Mouse (Mus musculus) liver, embryonic 15.5 days (tissue): ENCODE results near the gene Tmem235. TPM values are rescaled to one million over a fixed set of nuclear protein-coding genes. Genes with fewer than 3 reads are reported as not detected.
A peak's percentile ranks its signal among the peaks of the same experiment; 100 is the strongest.
"Not testable (repeated sequence)": the region's sequence is repeated elsewhere in the genome, so short reads cannot be mapped to it uniquely, and the experiment has no call there.

ENCODE experiments used
- ATAC-seq: fragments of 200-750 bp; cut with Nextera tagmentation; 2 replicates; pipeline ENCODE4 v1.8.0; 2017; ENCODE audit warnings: moderate number of reproducible peaks, mild to moderate bottlenecking, moderate library complexity; ENCODE audit not compliant: insufficient read depth
- H3K27ac ChIP-seq: fragments of 300-500 bp; sonication (generic); replicated peaks from 2 replicates; pipeline ENCODE4 v1.5.1; 2015; ENCODE audit warnings: mild to moderate bottlenecking, inconsistent platforms
- H3K27me3 ChIP-seq: fragments of 300-500 bp; sonication (generic); 2 replicates; pipeline ENCODE4 v1.6.1; 2015; ENCODE audit warnings: mild to moderate bottlenecking, inconsistent platforms
- H3K36me3 ChIP-seq: fragments of 300-500 bp; sonication (generic); replicated peaks from 2 replicates; pipeline ENCODE4 v1.6.1; 2015; ENCODE audit warnings: moderate library complexity, mild to moderate bottlenecking, inconsistent platforms
- H3K4me1 ChIP-seq: fragments of 300-500 bp; sonication (generic); replicated peaks from 2 replicates; pipeline ENCODE4 v1.6.1; 2015; ENCODE audit warnings: inconsistent platforms
- H3K4me2 ChIP-seq: fragments of 300-500 bp; sonication (generic); 2 replicates; pipeline ENCODE4 v1.6.1; 2015; ENCODE audit warnings: moderate library complexity, mild to moderate bottlenecking, inconsistent platforms
- H3K4me3 ChIP-seq: fragments of 300-500 bp; sonication (generic); replicated peaks from 2 replicates; pipeline ENCODE4 v1.5.1; 2015; ENCODE audit warnings: mild to moderate bottlenecking, inconsistent platforms
- H3K9ac ChIP-seq: fragments of 300-500 bp; sonication (generic); 2 replicates; pipeline ENCODE4 v1.6.1; 2015; ENCODE audit warnings: moderate library complexity, mild to moderate bottlenecking, inconsistent platforms
- H3K9me3 ChIP-seq: fragments of 300-500 bp; sonication (generic); replicated peaks from 2 replicates; pipeline ENCODE4 v1.6.1; 2016; ENCODE audit warnings: inconsistent platforms
- WGBS: fragments of 180-500 bp; shearing (Covaris S2); methylation state at CpG from one replicate; pipeline ENCODE4 v1.1.7; 2015; ENCODE audit warnings: mixed read lengths; ENCODE audit not compliant: insufficient replicate concordance; 5-methylcytosine and 5-hydroxymethylcytosine counted together
- polyA plus RNA-seq: library from polyadenylated mRNA; unstranded; fragments of >200 nt; fragmentation: Nextera tagmentation; extraction: Ambion mirVana; gene quantifications from 2 replicates; pipeline ENCODE4 v1.2.1, GENCODE M21; 2015

The Tmem235 gene
- polyA plus RNA-seq, 1 experiment from 2014 or later: not detected

- ATAC-seq: peak; percentile 76
- Histone ChIP-seq H3K4me1 (peaks cover 96% of the 10 kb centered on the region), H3K9ac (peak overlapping the region; percentile 71), H3K36me3 (no peaks in the 10 kb centered on the region), H3K27ac (peak overlapping the region; percentile 93), H3K9me3 (no peaks in the 10 kb centered on the region), H3K4me2 (peak overlapping the region; percentile 96), H3K4me3 (peak overlapping the region; percentile 67), H3K27me3 (no peaks in the 10 kb centered on the region)
- WGBS: 11% methylated on average over 28 of the region's 28 CpGs
Measured at GRCm38 (mm10) chr11:117832086-117832969, 28.2 kb upstream of the Tmem235 start.

- peak overlapping the region; percentile 68 for H3K27ac ChIP-seq
- H3K9me3 ChIP-seq, H3K36me3 ChIP-seq, ATAC-seq, H3K9ac ChIP-seq, H3K4me2 ChIP-seq, H3K4me3 ChIP-seq, H3K27me3 ChIP-seq: not testable (repeated sequence)
- H3K4me1 ChIP-seq: peaks cover 96% of the 10 kb centered on the region
- 86% methylated on average over 6 of the region's 6 CpGs for WGBS
Measured at GRCm38 (mm10) chr11:117833509-117833908, 27.0 kb upstream of the Tmem235 start.

DNA sequence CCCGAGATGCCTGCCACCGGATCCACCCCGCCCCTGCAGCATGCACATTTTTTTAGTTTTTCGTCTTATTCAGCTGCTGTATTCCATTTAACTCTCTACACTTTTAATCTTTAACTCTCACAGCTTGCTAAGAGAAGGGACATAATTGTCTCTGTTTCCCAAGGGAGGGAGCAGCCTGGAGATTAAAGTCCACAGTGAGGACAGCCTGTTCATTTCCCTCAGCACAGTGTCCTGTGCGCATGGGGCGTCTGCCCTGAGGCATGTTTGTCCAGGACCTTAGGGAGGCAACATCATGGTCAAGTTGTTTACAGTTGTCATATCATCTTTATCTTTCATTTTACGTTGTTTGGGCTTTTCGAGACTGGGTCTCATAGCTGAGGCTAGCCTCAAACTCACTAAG is 26.5 kb upstream of the Tmem235 start:
- Histone ChIP-seq H3K4me2 (no peak overlapping the region), H3K9ac (no peak overlapping the region), H3K27me3 (no peaks in the 10 kb centered on the region), H3K9me3 (no peaks in the 10 kb centered on the region), H3K4me3 (no peak overlapping the region), H3K27ac (peak overlapping the region; percentile 68), H3K4me1 (peaks cover 96% of the 10 kb centered on the region), H3K36me3 (no peaks in the 10 kb centered on the region)
- 78% methylated on average over 8 of the region's 8 CpGs for WGBS
- ATAC-seq: no peak

- H3K4me2 ChIP-seq: peak overlapping the region; percentile 58
- H3K27ac ChIP-seq: peak overlapping the region; percentile 90
- no peaks in the 10 kb centered on the region for H3K27me3 ChIP-seq
- no peaks in the 10 kb centered on the region for H3K36me3 ChIP-seq
- no peaks in the 10 kb centered on the region for H3K9me3 ChIP-seq
- peaks cover 96% of the 10 kb centered on the region for H3K4me1 ChIP-seq
- peak overlapping the region; percentile 29; the same call in 1 of the 2 replicates for H3K4me3 ChIP-seq
- no peak overlapping the region for H3K9ac ChIP-seq
- no peak for ATAC-seq
- WGBS: 24% methylated on average over 13 of the region's 13 CpGs
Measured at GRCm38 (mm10) chr11:117836306-117836705, 24.2 kb upstream of the Tmem235 start.

DNA sequence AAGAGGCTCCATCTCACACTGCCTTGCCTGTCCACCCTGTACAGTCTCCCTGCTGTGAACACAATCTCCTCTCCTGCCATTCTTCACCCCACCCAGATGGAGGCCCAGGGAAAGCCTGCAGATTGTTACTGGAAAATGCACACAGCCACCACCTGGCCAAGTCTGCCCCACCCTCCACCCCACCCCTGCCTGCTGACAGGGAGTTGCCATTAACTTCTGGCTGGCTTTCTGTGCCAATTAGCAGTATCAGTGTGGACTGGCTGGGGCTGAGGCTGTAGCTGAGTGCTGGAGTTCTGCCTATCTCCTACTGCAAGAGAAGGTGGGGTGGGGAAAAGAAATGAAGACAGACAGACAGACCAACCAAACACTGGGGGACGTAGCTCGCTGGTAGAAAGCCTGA is 22.0 kb upstream of the Tmem235 start:
- no peaks in the 10 kb centered on the region for H3K27me3 ChIP-seq
- peak overlapping the region; percentile 38; the same call in 1 of the 2 replicates for H3K9ac ChIP-seq
- H3K4me2 ChIP-seq: peak overlapping the region; percentile 57
- peak overlapping the region; percentile 90 for H3K27ac ChIP-seq
- no peaks in the 10 kb centered on the region for H3K9me3 ChIP-seq
- H3K4me3 ChIP-seq: 0 out of 2 replicates have a peak overlapping the region, but pooled peaks have one; percentile 6
- WGBS: 15% methylated on average over 2 of the region's 2 CpGs
- ATAC-seq: peak; percentile 96
- H3K4me1 ChIP-seq: peaks cover 87% of the 10 kb centered on the region
- no peaks in the 10 kb centered on the region for H3K36me3 ChIP-seq

- peak overlapping the region; percentile 90 for H3K27ac ChIP-seq
- ATAC-seq: peak; percentile 11; the same call in 1 of the 2 replicates
- H3K9ac ChIP-seq: peak overlapping the region; percentile 38
- no peaks in the 10 kb centered on the region for H3K36me3 ChIP-seq
- peaks cover 83% of the 10 kb centered on the region for H3K4me1 ChIP-seq
- H3K9me3 ChIP-seq: no peaks in the 10 kb centered on the region
- H3K4me2 ChIP-seq: peak overlapping the region; percentile 57
- H3K4me3 ChIP-seq: no peak overlapping the region
- no peaks in the 10 kb centered on the region for H3K27me3 ChIP-seq
- 34% methylated on average over 1 of the region's 1 CpGs for whole genome bisulfite sequencing
Measured at GRCm38 (mm10) chr11:117839021-117839420, 21.5 kb upstream of the Tmem235 start.

DNA sequence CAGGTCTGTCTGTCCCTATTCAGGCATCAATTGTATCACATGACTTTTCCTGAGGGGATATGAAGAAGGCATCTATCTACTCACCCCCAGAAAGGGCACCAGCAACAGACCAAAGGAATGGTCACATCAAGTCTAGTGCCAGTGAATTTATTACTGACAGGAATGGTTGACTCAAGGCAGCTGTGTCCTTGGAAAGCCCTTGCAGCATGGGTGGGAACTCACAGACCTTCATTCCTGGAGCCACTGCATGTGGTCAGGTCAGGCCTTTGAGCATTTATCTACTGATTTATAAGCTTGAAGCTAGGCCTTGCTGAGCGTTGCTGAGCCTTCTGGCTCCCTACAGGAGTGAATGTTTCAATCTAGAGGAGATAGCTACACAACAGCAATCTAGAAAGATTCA is 19.6 kb upstream of the Tmem235 start:
- H3K27me3 ChIP-seq: no peaks in the 10 kb centered on the region
- H3K9ac ChIP-seq: no peak overlapping the region; the same call in 1 of the 2 replicates
- no peaks in the 10 kb centered on the region for H3K36me3 ChIP-seq
- no peak overlapping the region for H3K4me3 ChIP-seq
- H3K4me1 ChIP-seq: peaks cover 78% of the 10 kb centered on the region
- ATAC-seq: no peak
- peak overlapping the region; percentile 90 for H3K27ac ChIP-seq
- 55% methylated on average over 1 of the region's 1 CpGs for WGBS
- no peaks in the 10 kb centered on the region for H3K9me3 ChIP-seq
- H3K4me2 ChIP-seq: no peak overlapping the region; the same call in 1 of the 2 replicates

DNA sequence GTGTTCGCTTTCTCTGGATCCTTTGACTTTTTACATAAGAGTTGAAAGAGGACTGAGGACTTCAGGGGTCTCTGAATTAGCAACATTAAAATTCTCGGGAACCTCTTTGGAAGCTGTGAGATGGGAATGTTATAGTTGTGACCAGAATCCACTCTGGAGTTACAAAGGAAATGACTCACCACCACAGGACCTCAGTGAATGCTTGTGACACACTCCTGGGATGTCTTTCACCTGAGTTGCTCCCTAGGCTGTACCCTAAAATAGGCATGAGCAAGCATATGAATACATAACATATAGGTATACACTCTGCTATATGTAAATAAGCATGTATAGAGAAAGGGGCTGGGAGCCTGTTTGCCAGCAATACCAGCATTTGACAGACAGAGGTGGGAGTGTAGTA is 17.1 kb upstream of the Tmem235 start:
- Histone ChIP-seq H3K27me3 (no peaks in the 10 kb centered on the region), H3K9me3 (no peaks in the 10 kb centered on the region), H3K27ac (0 out of 2 replicates have a peak overlapping the region, but pooled peaks have one; percentile 4), H3K4me3 (no peak overlapping the region), H3K36me3 (no peaks in the 10 kb centered on the region), H3K9ac (no peak overlapping the region), H3K4me2 (no peak overlapping the region), H3K4me1 (peaks cover 78% of the 10 kb centered on the region)
- 64% methylated on average over 2 of the region's 2 CpGs for WGBS
- no peak for ATAC-seq

- ATAC-seq: no peak
- H3K4me1 ChIP-seq: peaks cover 67% of the 10 kb centered on the region
- no peak overlapping the region for H3K9ac ChIP-seq
- peak overlapping the region; percentile 70 for H3K27ac ChIP-seq
- H3K9me3 ChIP-seq: no peaks in the 10 kb centered on the region
- H3K36me3 ChIP-seq: no peaks in the 10 kb centered on the region
- 62% methylated on average over 2 of the region's 2 CpGs for WGBS
- no peak overlapping the region for H3K4me3 ChIP-seq
- H3K4me2 ChIP-seq: no peak overlapping the region
- H3K27me3 ChIP-seq: no peaks in the 10 kb centered on the region
Measured at GRCm38 (mm10) chr11:117844997-117845396, 15.6 kb upstream of the Tmem235 start.

- H3K4me2 ChIP-seq: no peak overlapping the region
- no peak for ATAC-seq
Measured at GRCm38 (mm10) chr11:117845651-117846050, 14.9 kb upstream of the Tmem235 start.

DNA sequence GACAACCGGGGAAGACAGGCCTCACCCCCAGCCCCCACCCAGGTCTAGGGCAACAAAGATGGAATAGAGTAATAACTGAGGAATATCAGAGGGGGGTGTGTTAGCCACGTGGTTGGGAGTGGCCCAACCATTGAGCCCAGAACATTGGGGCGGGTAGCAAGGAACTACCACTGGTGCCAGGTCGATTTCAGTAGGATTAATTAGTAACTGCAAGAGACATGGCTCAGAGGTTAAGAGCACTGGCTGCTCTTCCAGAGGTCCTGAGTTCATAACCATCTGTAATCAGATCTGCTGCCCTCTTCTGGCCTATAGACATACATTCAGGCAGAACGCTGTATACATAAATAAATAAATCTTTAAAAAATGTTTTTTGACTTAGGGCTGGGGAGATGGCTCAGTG is 13.9 kb upstream of the Tmem235 start:
- Histone ChIP-seq H3K27ac (peak overlapping the region; percentile 92), H3K27me3 (no peaks in the 10 kb centered on the region), H3K36me3 (peaks cover 14% of the 10 kb centered on the region), H3K4me2 (no peak overlapping the region), H3K9me3 (no peaks in the 10 kb centered on the region), H3K4me3 (no peak overlapping the region), H3K4me1 (peaks cover 64% of the 10 kb centered on the region), H3K9ac (no peak overlapping the region)
- ATAC-seq: peak; percentile 10; the same call in 1 of the 2 replicates
- 38% methylated on average over 5 of the region's 5 CpGs for whole genome bisulfite sequencing

More at GRCm38 (mm10) chr11:117845651-117846050, 14.9 kb upstream of the Tmem235 start:
- 63% methylated on average over 2 of the region's 2 CpGs for WGBS
- H3K9ac ChIP-seq: no peak overlapping the region
- peaks cover 5% of the 10 kb centered on the region; the same call in 1 of the 2 replicates for H3K36me3 ChIP-seq
- H3K9me3 ChIP-seq: no peaks in the 10 kb centered on the region
- H3K27ac ChIP-seq: peak overlapping the region; percentile 70
- peaks cover 67% of the 10 kb centered on the region for H3K4me1 ChIP-seq
- no peak overlapping the region for H3K4me3 ChIP-seq
- H3K27me3 ChIP-seq: no peaks in the 10 kb centered on the region
